ENCODE assay signal across 7 mouse cellular contexts in genomic region chr17:36205862-36206261, GRCm38 (mm10). TPM values are rescaled to one million over a fixed set of nuclear protein-coding genes. Genes with fewer than 3 reads are reported as not detected.
DNase-seq lines count a peak whose midpoint lies in the region; ATAC-seq and TF ChIP-seq lines count a peak whose summit lies in the region.

No protein-coding gene starts in this region.

- 0 out of 2 replicates have a peak overlapping the region, but pooled peaks have one; percentile 21 for H3K9ac ChIP-seq in forebrain, embryonic 13.5 days
- no peak overlapping the region for H3K9ac ChIP-seq in liver, embryonic 12.5 days

- WGBS in thymus, adult 2 months: 2% methylated on average over 41 of the region's 41 CpGs
- under 1% methylated on average over 41 of the region's 41 CpGs for WGBS in forebrain, embryonic 13.5 days
- 2% methylated on average over 40 of the region's 41 CpGs for WGBS in liver, embryonic 12.5 days (ENCODE audit: insufficient replicate concordance)
- WGBS in small intestine, adult 2 months: 1% methylated on average over 39 of the region's 41 CpGs

- no peak for DNase-seq in thymus, adult 2 months
- no peak for DNase-seq in thymus, adult 18-20 months
- no peak for DNase-seq in cerebellum, adult 8-10 months
- DNase-seq in cerebellum, adult 11 months: no peak

- no peak overlapping the region for H3K27ac ChIP-seq in thymus, adult 2 months (ENCODE audit: control insufficient read depth, insufficient read depth, low read length)
- H3K27ac ChIP-seq in forebrain, embryonic 13.5 days: no peak overlapping the region
- H3K27ac ChIP-seq in liver, embryonic 12.5 days: no peak overlapping the region
- no peak overlapping the region for H3K27ac ChIP-seq in small intestine, adult 2 months (ENCODE audit: insufficient read depth, low read depth, low read length)

- peak overlapping the region; percentile 39 for H3K4me3 ChIP-seq in thymus, adult 2 months (ENCODE audit: control insufficient read depth, insufficient read depth, low read length)
- peak overlapping the region; percentile 32 for H3K4me3 ChIP-seq in forebrain, embryonic 13.5 days
- peak overlapping the region; percentile 44 for H3K4me3 ChIP-seq in liver, embryonic 12.5 days
- H3K4me3 ChIP-seq in small intestine, adult 2 months (ENCODE audit: low read depth, low read length): peak overlapping the region; percentile 78

- H3K27me3 ChIP-seq in thymus, adult 2 months (ENCODE audit: control insufficient read depth, insufficient read depth, low read length): no peaks in the 10 kb centered on the region; the same call in 1 of the 2 replicates
- peaks cover 73% of the 10 kb centered on the region for H3K27me3 ChIP-seq in forebrain, embryonic 13.5 days
- H3K27me3 ChIP-seq in liver, embryonic 12.5 days (replicated peaks): peaks cover 96% of the 10 kb centered on the region
- no peaks in the 10 kb centered on the region for H3K27me3 ChIP-seq in small intestine, adult 2 months (ENCODE audit: control insufficient read depth, insufficient read depth, low read length)

- H3K4me2 ChIP-seq in forebrain, embryonic 13.5 days: peak overlapping the region; percentile 57
- peak overlapping the region; percentile 63 for H3K4me2 ChIP-seq in liver, embryonic 12.5 days

- no peaks in the 10 kb centered on the region for H3K9me3 ChIP-seq in forebrain, embryonic 13.5 days (replicated peaks)
- no peaks in the 10 kb centered on the region for H3K9me3 ChIP-seq in liver, embryonic 12.5 days (replicated peaks)

- TF ChIP-seq CTCF in thymus, adult 2 months (IDR thresholded peaks at IDR 0.05; ENCODE audit: borderline replicate concordance, control insufficient read depth, extremely low read depth, insufficient read depth, low read length, poor library complexity): no peak
- no peak for TF ChIP-seq CTCF in small intestine, adult 2 months (IDR thresholded peaks at IDR 0.05; ENCODE audit: extremely low read depth, insufficient read length, insufficient replicate concordance, low read depth, low read length)

- ATAC-seq in forebrain, embryonic 13.5 days: no peak
- peak; percentile 13; the same call in 1 of the 2 replicates for ATAC-seq in liver, embryonic 12.5 days

- peaks cover 10% of the 10 kb centered on the region; the same call in 1 of the 2 replicates for H3K4me1 ChIP-seq in thymus, adult 2 months (replicated peaks; ENCODE audit: control insufficient read depth, insufficient read depth, low read length)
- H3K4me1 ChIP-seq in forebrain, embryonic 13.5 days: peaks cover 9% of the 10 kb centered on the region
- peaks cover 6% of the 10 kb centered on the region; the same call in 1 of the 2 replicates for H3K4me1 ChIP-seq in liver, embryonic 12.5 days
- peaks cover 4% of the 10 kb centered on the region for H3K4me1 ChIP-seq in small intestine, adult 2 months (ENCODE audit: control insufficient read depth, insufficient read depth, insufficient read length, low read length)

- TF ChIP-seq POLR2A in thymus, adult 2 months (IDR thresholded peaks at IDR 0.05; ENCODE audit: control insufficient read depth, extremely low read depth, insufficient read depth, low read length, poor library complexity): no peak
- no peak for TF ChIP-seq POLR2A in small intestine, adult 2 months (IDR thresholded peaks at IDR 0.05; ENCODE audit: low read depth, low read length)

- H3K36me3 ChIP-seq in thymus, adult 2 months (ENCODE audit: control insufficient read depth, insufficient read depth, low read length): no peaks in the 10 kb centered on the region
- H3K36me3 ChIP-seq in forebrain, embryonic 13.5 days (ENCODE audit: poor library complexity, severe bottlenecking): no peaks in the 10 kb centered on the region
- no peaks in the 10 kb centered on the region for H3K36me3 ChIP-seq in liver, embryonic 12.5 days
- H3K36me3 ChIP-seq in small intestine, adult 2 months (ENCODE audit: control insufficient read depth, insufficient read depth, low read length): no peaks in the 10 kb centered on the region

RNA-seq across cellular contexts. Expression of gene H2-T3, which starts 15.8 kb away (rescaled TPM):
- 1.7 and 2.5 TPM in 2 replicates for polyA plus RNA-seq in thymus, adult 2 months (2012; rRNA removed)
- polyA plus RNA-seq in forebrain, embryonic 13.5 days (2015; fragmentation: Nextera tagmentation; extraction: Ambion mirVana): not detected in 2 replicates
- not detected in 2 replicates for polyA plus RNA-seq in liver, embryonic 12.5 days (2016; fragmentation: Nextera tagmentation; extraction: Ambion mirVana)
- 68.4 and 126 TPM in 2 replicates for polyA plus RNA-seq in small intestine, adult 2 months (2012; rRNA removed)

RNA-seq across cellular contexts. Expression of gene Gm8909, which starts 37.5 kb away (rescaled TPM):
- polyA plus RNA-seq in thymus, adult 2 months (2012; rRNA removed): 20.1 and 20.8 TPM in 2 replicates
- polyA plus RNA-seq in forebrain, embryonic 13.5 days (2015; fragmentation: Nextera tagmentation; extraction: Ambion mirVana): not detected in 2 replicates
- polyA plus RNA-seq in liver, embryonic 12.5 days (2016; fragmentation: Nextera tagmentation; extraction: Ambion mirVana): not detected in 2 replicates
- polyA plus RNA-seq in small intestine, adult 2 months (2012; rRNA removed): 118 and 149 TPM in 2 replicates

RNA-seq across cellular contexts. Expression of gene Rpp21, which starts 52.0 kb away (rescaled TPM):
- polyA plus RNA-seq in thymus, adult 2 months (2012; rRNA removed): 124 and 160 TPM in 2 replicates
- 92.5 and 97.4 TPM in 2 replicates for polyA plus RNA-seq in forebrain, embryonic 13.5 days (2015; fragmentation: Nextera tagmentation; extraction: Ambion mirVana)
- 80.6 and 89.7 TPM in 2 replicates for polyA plus RNA-seq in liver, embryonic 12.5 days (2016; fragmentation: Nextera tagmentation; extraction: Ambion mirVana)
- 70.7 and 129 TPM in 2 replicates for polyA plus RNA-seq in small intestine, adult 2 months (2012; rRNA removed)

Comparison
In these comparisons a context has a peak if more than half of its experiments do, and no peak if none do; other contexts are left out.
1. RNA of gene H2-T3, which starts 15.8 kb away (polyA plus RNA-seq): 68.4 to 126 TPM in small intestine, adult 2 months; 1.7 to 2.5 TPM in thymus, adult 2 months, not detected in forebrain, embryonic 13.5 days and not detected in liver, embryonic 12.5 days; every median in the first group is over 10 times any median in the second.
2. RNA of gene Gm8909, which starts 37.5 kb away (polyA plus RNA-seq): 118 to 149 TPM in small intestine, adult 2 months and 20.1 to 20.8 TPM in thymus, adult 2 months; not detected in liver, embryonic 12.5 days and not detected in forebrain, embryonic 13.5 days; every median in the first group is over 10 times any median in the second.
3. Peak in every context shown above with its lines, with median percentiles within 50 percentile points of each other: H3K4me3 ChIP-seq.